ENCODE assay signal across 28 mouse cellular contexts in the genomic region with DNA sequence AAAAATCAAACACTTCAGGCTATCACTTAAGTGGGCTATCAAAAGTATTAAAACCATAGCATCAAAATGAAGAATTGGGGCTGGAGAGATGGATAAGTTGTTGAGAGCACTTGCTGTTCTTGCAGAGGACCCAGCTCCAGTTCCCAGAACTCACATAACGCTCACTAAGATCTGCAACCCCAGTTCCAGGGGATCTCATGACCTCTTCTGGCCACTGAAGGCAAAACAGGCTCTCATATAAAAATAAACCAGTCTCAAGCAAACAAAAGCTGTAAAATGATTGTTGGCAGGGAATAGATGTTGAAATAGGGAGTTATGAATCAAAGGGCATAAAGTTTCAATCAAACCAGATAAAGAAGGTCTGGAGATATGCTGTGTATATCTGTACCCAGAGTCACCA.
DNase-seq lines count a peak whose midpoint lies in the region; ATAC-seq and TF ChIP-seq lines count a peak whose summit lies in the region.
"Had no signal": no experiment of that assay in that cellular context is flagged by ENCODE, and none has a peak within 500 bp of the region (broad histone marks: within the 10 kb centered on the region; RNA-seq: fewer than 3 reads in every experiment).

No protein-coding gene starts in this region.

- H3K36me3 ChIP-seq in liver, adult 2 months (ENCODE audit: control insufficient read depth, insufficient read depth, low read length) = no peaks in the 10 kb centered on the region
- H3K36me3 ChIP-seq in liver, embryonic 12.5 days = no peaks in the 10 kb centered on the region
- no peaks in the 10 kb centered on the region for H3K36me3 ChIP-seq in E14TG2a.4 (ENCODE audit: insufficient read depth, low read length)
- H3K36me3 ChIP-seq: embryonic facial prominence, embryonic 10.5 days; embryonic facial prominence, embryonic 13.5 days; forebrain, embryonic 12.5 days; forebrain, embryonic 15.5 days; heart, embryonic 12.5 days; heart, embryonic 15.5 days; hindbrain, embryonic 10.5 days; hindbrain, embryonic 13.5 days; intestine, embryonic 15.5 days had no signal

- 71% methylated on average over 1 of the region's 1 CpGs for WGBS in liver, adult 2 months
- 55% methylated on average over 1 of the region's 1 CpGs for WGBS in liver, embryonic 12.5 days (ENCODE audit: insufficient replicate concordance)

- POLR2A ChIA-PET in Patski (lab: Charles Lee) = no interaction called here

- CTCF ChIA-PET in Patski (lab: Charles Lee) = no interaction called here

- TF ChIP-seq POLR2A in liver, adult 2 months (IDR thresholded peaks at IDR 0.05; ENCODE audit: extremely low read depth, insufficient read depth, low read length) = no peak

- H3K9me3 ChIP-seq in liver, embryonic 12.5 days (replicated peaks) = no peaks in the 10 kb centered on the region
- H3K9me3 ChIP-seq in E14TG2a.4 (ENCODE audit: low read length) = no peaks in the 10 kb centered on the region
- H3K9me3 ChIP-seq: embryonic facial prominence, embryonic 10.5 days; embryonic facial prominence, embryonic 13.5 days; forebrain, embryonic 12.5 days; forebrain, embryonic 15.5 days; heart, embryonic 12.5 days; heart, embryonic 15.5 days; hindbrain, embryonic 10.5 days; hindbrain, embryonic 13.5 days; intestine, embryonic 15.5 days had no signal

- no peak overlapping the region for H3K9ac ChIP-seq in liver, adult 2 months (ENCODE audit: low read depth, low read length)
- no peak overlapping the region for H3K9ac ChIP-seq in liver, embryonic 12.5 days
- H3K9ac ChIP-seq: embryonic facial prominence, embryonic 13.5 days; forebrain, embryonic 12.5 days; forebrain, embryonic 15.5 days; heart, embryonic 12.5 days; heart, embryonic 15.5 days; hindbrain, embryonic 13.5 days; intestine, embryonic 15.5 days had no signal

- peak; percentile 26 for DNase-seq in liver, adult 2 months (ENCODE audit: extremely low read depth, low read depth, low spot score)
- peak; percentile 30 for DNase-seq in A20 (ENCODE audit: low read depth, low spot score)
- no peak for DNase-seq in Patski (ENCODE audit: low read depth, low spot score)
- no peak for DNase-seq in B cell, adult 2 months
- DNase-seq in right cerebral cortex, adult 2 months (ENCODE audit: low spot score in 2 of 2) = no peak
- DNase-seq: adrenal gland, adult 2 months; adrenal gland, postnatal 14 days; cerebellum, adult 11-12 months; cerebellum, adult 8-10 months; cerebellum, postnatal 36 days; embryo, embryonic 11 days; gastrocnemius, postnatal 10 days; gastrocnemius, postnatal 36 days; heart, adult 11 months; heart, postnatal 10 days; heart, postnatal 36 days had no signal

- no peaks in the 10 kb centered on the region for H3K27me3 ChIP-seq in liver, adult 2 months (ENCODE audit: control insufficient read depth, insufficient read depth, low read length)
- no peaks in the 10 kb centered on the region for H3K27me3 ChIP-seq in liver, embryonic 12.5 days (replicated peaks)
- no peaks in the 10 kb centered on the region for H3K27me3 ChIP-seq in E14TG2a.4 (ENCODE audit: insufficient read depth, low read length)
- peaks cover 5% of the 10 kb centered on the region for H3K27me3 ChIP-seq in Patski
- H3K27me3 ChIP-seq: embryonic facial prominence, embryonic 13.5 days; forebrain, embryonic 12.5 days; forebrain, embryonic 15.5 days; heart, embryonic 12.5 days; heart, embryonic 15.5 days; hindbrain, embryonic 13.5 days; intestine, embryonic 15.5 days had no signal

- in situ Hi-C loops in Patski (cut with MboI; ENCODE audit: low pct_unique_long_range_greater_than_20kb) = no loop called here

- no peak overlapping the region for H3K27ac ChIP-seq in liver, adult 2 months (replicated peaks; ENCODE audit: insufficient read depth, low read depth, low read length)
- no peak overlapping the region for H3K27ac ChIP-seq in liver, embryonic 12.5 days
- H3K27ac ChIP-seq: embryonic facial prominence, embryonic 10.5 days; embryonic facial prominence, embryonic 13.5 days; forebrain, embryonic 12.5 days; forebrain, embryonic 15.5 days; heart, embryonic 15.5 days; hindbrain, embryonic 10.5 days; hindbrain, embryonic 13.5 days; intestine, embryonic 15.5 days had no signal

- H3K4me2 ChIP-seq in liver, embryonic 12.5 days = no peak overlapping the region
- H3K4me2 ChIP-seq: embryonic facial prominence, embryonic 13.5 days; forebrain, embryonic 12.5 days; forebrain, embryonic 15.5 days; heart, embryonic 12.5 days; heart, embryonic 15.5 days; hindbrain, embryonic 13.5 days; intestine, embryonic 15.5 days had no signal

- no peak for ATAC-seq in liver, embryonic 12.5 days
- ATAC-seq in Patski = no peak
- ATAC-seq: forebrain, embryonic 15.5 days; intestine, embryonic 15.5 days had no signal

- H3K4me1 ChIP-seq in liver, adult 2 months (ENCODE audit: control insufficient read depth, insufficient read depth, low read length) = no peaks in the 10 kb centered on the region
- no peaks in the 10 kb centered on the region for H3K4me1 ChIP-seq in liver, embryonic 12.5 days
- no peaks in the 10 kb centered on the region for H3K4me1 ChIP-seq in E14TG2a.4 (replicated peaks; ENCODE audit: low read depth, low read length)
- H3K4me1 ChIP-seq: forebrain, embryonic 12.5 days; forebrain, embryonic 15.5 days; heart, embryonic 15.5 days; hindbrain, embryonic 10.5 days; hindbrain, embryonic 13.5 days; intestine, embryonic 15.5 days had no signal

- H3K4me3 ChIP-seq in liver, adult 2 months (ENCODE audit: insufficient read depth, low read depth, low read length) = no peak overlapping the region
- H3K4me3 ChIP-seq in liver, embryonic 12.5 days = no peak overlapping the region
- no peak overlapping the region for H3K4me3 ChIP-seq in E14TG2a.4 (replicated peaks; ENCODE audit: low read length)
- H3K4me3 ChIP-seq: embryonic facial prominence, embryonic 10.5 days; embryonic facial prominence, embryonic 13.5 days; erythroblast, embryonic 14.5 days; forebrain, embryonic 12.5 days; forebrain, embryonic 15.5 days; heart, embryonic 12.5 days; heart, embryonic 15.5 days; hindbrain, embryonic 10.5 days; hindbrain, embryonic 13.5 days; intestine, embryonic 15.5 days had no signal

- peak; percentile 6; the same call in 1 of the 2 replicates for TF ChIP-seq CTCF in liver, adult 2 months (IDR thresholded peaks at IDR 0.05; ENCODE audit: low read depth, low read length)
- peak; percentile 21 for TF ChIP-seq CTCF in E14TG2a.4 (conservative IDR thresholded peaks at IDR 0.05; ENCODE audit: low read length)
- TF ChIP-seq CTCF in Patski (IDR thresholded peaks at IDR 0.05) = peak; percentile 18

- H3K79me2 ChIP-seq in liver, adult 2 months (ENCODE audit: control insufficient read depth, insufficient read depth, low read length) = no peaks in the 10 kb centered on the region

Comparison
In these comparisons a context has a peak if more than half of its experiments do, and no peak if none do; other contexts are left out.
1. DNase-seq: peak in liver, adult 2 months (single experiment) and A20 (single experiment); none in Patski (single experiment), B cell, adult 2 months (0 of 2) and right cerebral cortex, adult 2 months (0 of 2).
2. Peak in every context shown above with its lines, with median percentiles within 50 percentile points of each other: CTCF ChIP-seq.